Mouse (Mus musculus): Measurements from ENCODE around the gene Ywhag.

GRCm38 (mm10) chr5:135965501-135965930, 31.1 kb upstream of the Ywhag start:
- TF ChIP-seq CTCF (IDR thresholded peaks at IDR 0.05; ENCODE audit: control insufficient read depth, insufficient read depth, insufficient read length), result no peak
- TF ChIP-seq MAX (IDR thresholded peaks at IDR 0.05), result no peak
- no peak for TF ChIP-seq FOSL1 (IDR thresholded peaks at IDR 0.05; ENCODE audit: insufficient read depth, low read length, poor library complexity, severe bottlenecking)
- no peak for TF ChIP-seq CEBPB (IDR thresholded peaks at IDR 0.05; ENCODE audit: low read depth)
- TF ChIP-seq USF1 (IDR thresholded peaks at IDR 0.05; ENCODE audit: low read depth), result no peak
- TF ChIP-seq MYOG (IDR thresholded peaks at IDR 0.05; ENCODE audit: control insufficient read depth, extremely low read depth, insufficient read length), result no peak
- no peak for TF ChIP-seq MYOD1 (IDR thresholded peaks at IDR 0.05; ENCODE audit: control insufficient read depth, insufficient read length, low read depth)

All from C2C12 (cell line).